Mouse (Mus musculus): ENCODE measurements around the gene Myh9. TPM values are rescaled to one million over a fixed set of nuclear protein-coding genes. Genes with fewer than 3 reads are reported as not detected.

Gene Myh9
- polyA plus RNA-seq, 1 experiment from 2014 or later: 77.1 TPM

GRCm38 (mm10) chr15:77807264-77807585 is 34.8 kb downstream of the Myh9 start:
- 69% methylated on average over 7 of the region's 7 CpGs for WGBS
- no peak overlapping the region for H3K9ac ChIP-seq (replicated peaks; ENCODE audit: low read depth, low read length)

GRCm38 (mm10) chr15:77806565-77807263 is 35.3 kb downstream of the Myh9 start:
- WGBS: 79% methylated on average over 13 of the region's 13 CpGs
- Histone ChIP-seq H3K4me1 (ENCODE audit: control insufficient read depth, insufficient read depth, low read length) (no peaks in the 10 kb centered on the region; the same call in 1 of the 2 replicates), H3K27me3 (ENCODE audit: control insufficient read depth, insufficient read depth, low read length) (no peaks in the 10 kb centered on the region), H3K27ac (ENCODE audit: low read length) (no peak overlapping the region), H3K9me3 (ENCODE audit: control insufficient read depth, low read depth, low read length) (no peaks in the 10 kb centered on the region), H3K4me3 (ENCODE audit: low read depth, low read length) (no peak overlapping the region), H3K36me3 (ENCODE audit: control insufficient read depth, insufficient read depth, low read length) (peaks cover 82% of the 10 kb centered on the region), H3K4me2 (replicated peaks; ENCODE audit: low read depth, low read length) (no peak overlapping the region), H3K9ac (replicated peaks; ENCODE audit: low read depth, low read length) (no peak overlapping the region)
- ATAC-seq (ENCODE audit: insufficient number of reproducible peaks, insufficient read depth, low FRiP score, low read depth): no peak

More at GRCm38 (mm10) chr15:77807264-77807585, 34.8 kb downstream of the Myh9 start:
- H3K4me1 ChIP-seq (ENCODE audit: control insufficient read depth, insufficient read depth, low read length): no peaks in the 10 kb centered on the region; the same call in 1 of the 2 replicates
- ATAC-seq (ENCODE audit: insufficient number of reproducible peaks, insufficient read depth, low FRiP score, low read depth): no peak
- no peaks in the 10 kb centered on the region for H3K9me3 ChIP-seq (ENCODE audit: control insufficient read depth, low read depth, low read length)
- no peak overlapping the region for H3K27ac ChIP-seq (ENCODE audit: low read length)
- H3K4me2 ChIP-seq (replicated peaks; ENCODE audit: low read depth, low read length): no peak overlapping the region
- no peak overlapping the region for H3K4me3 ChIP-seq (ENCODE audit: low read depth, low read length)
- H3K27me3 ChIP-seq (ENCODE audit: control insufficient read depth, insufficient read depth, low read length): no peaks in the 10 kb centered on the region
- H3K36me3 ChIP-seq (ENCODE audit: control insufficient read depth, insufficient read depth, low read length): peaks cover 82% of the 10 kb centered on the region

- no peaks in the 10 kb centered on the region for H3K9me3 ChIP-seq (ENCODE audit: control insufficient read depth, low read depth, low read length)
- no peak overlapping the region for H3K9ac ChIP-seq (replicated peaks; ENCODE audit: low read depth, low read length)
- no peak for ATAC-seq (ENCODE audit: insufficient number of reproducible peaks, insufficient read depth, low FRiP score, low read depth)
- no peak overlapping the region for H3K4me3 ChIP-seq (ENCODE audit: low read depth, low read length)
- H3K27me3 ChIP-seq (ENCODE audit: control insufficient read depth, insufficient read depth, low read length): no peaks in the 10 kb centered on the region
- peaks cover 6% of the 10 kb centered on the region for H3K4me1 ChIP-seq (ENCODE audit: control insufficient read depth, insufficient read depth, low read length)
- no peak overlapping the region; the same call in 1 of the 2 replicates for H3K27ac ChIP-seq (ENCODE audit: low read length)
- 91% methylated on average over 4 of the region's 4 CpGs for WGBS
- H3K36me3 ChIP-seq (ENCODE audit: control insufficient read depth, insufficient read depth, low read length): peaks cover 76% of the 10 kb centered on the region
- H3K4me2 ChIP-seq (replicated peaks; ENCODE audit: low read depth, low read length): no peak overlapping the region
Observed at GRCm38 (mm10) chr15:77805657-77806056, 36.3 kb downstream of the Myh9 start.

GRCm38 (mm10) chr15:77804949-77805348 is 37.0 kb downstream of the Myh9 start:
- Histone ChIP-seq H3K27ac (ENCODE audit: low read length) (no peak overlapping the region; the same call in 1 of the 2 replicates), H3K4me2 (replicated peaks; ENCODE audit: low read depth, low read length) (no peak overlapping the region), H3K36me3 (ENCODE audit: control insufficient read depth, insufficient read depth, low read length) (peaks cover 69% of the 10 kb centered on the region), H3K9ac (replicated peaks; ENCODE audit: low read depth, low read length) (no peak overlapping the region), H3K9me3 (ENCODE audit: control insufficient read depth, low read depth, low read length) (no peaks in the 10 kb centered on the region), H3K4me1 (ENCODE audit: control insufficient read depth, insufficient read depth, low read length) (peaks cover 13% of the 10 kb centered on the region), H3K4me3 (ENCODE audit: low read depth, low read length) (no peak overlapping the region), H3K27me3 (ENCODE audit: control insufficient read depth, insufficient read depth, low read length) (no peaks in the 10 kb centered on the region)
- 84% methylated on average over 9 of the region's 9 CpGs for WGBS
- no peak for ATAC-seq (ENCODE audit: insufficient number of reproducible peaks, insufficient read depth, low FRiP score, low read depth)

- ATAC-seq (ENCODE audit: insufficient number of reproducible peaks, insufficient read depth, low FRiP score, low read depth): no peak
- Histone ChIP-seq H3K9ac (replicated peaks; ENCODE audit: low read depth, low read length) (no peak overlapping the region), H3K27ac (ENCODE audit: low read length) (no peak overlapping the region), H3K27me3 (ENCODE audit: control insufficient read depth, insufficient read depth, low read length) (no peaks in the 10 kb centered on the region), H3K4me1 (ENCODE audit: control insufficient read depth, insufficient read depth, low read length) (peaks cover 18% of the 10 kb centered on the region), H3K9me3 (ENCODE audit: control insufficient read depth, low read depth, low read length) (no peaks in the 10 kb centered on the region), H3K4me3 (ENCODE audit: low read depth, low read length) (no peak overlapping the region), H3K4me2 (replicated peaks; ENCODE audit: low read depth, low read length) (no peak overlapping the region), H3K36me3 (ENCODE audit: control insufficient read depth, insufficient read depth, low read length) (peaks cover 69% of the 10 kb centered on the region)
- WGBS: 83% methylated on average over 6 of the region's 6 CpGs
Observed at GRCm38 (mm10) chr15:77804460-77804859, 37.5 kb downstream of the Myh9 start.

GRCm38 (mm10) chr15:77803747-77804146 is 38.2 kb downstream of the Myh9 start:
- Histone ChIP-seq H3K9me3 (ENCODE audit: control insufficient read depth, low read depth, low read length) (no peaks in the 10 kb centered on the region), H3K27ac (ENCODE audit: low read length) (no peak overlapping the region), H3K4me1 (ENCODE audit: control insufficient read depth, insufficient read depth, low read length) (peaks cover 25% of the 10 kb centered on the region), H3K9ac (replicated peaks; ENCODE audit: low read depth, low read length) (no peak overlapping the region), H3K4me3 (ENCODE audit: low read depth, low read length) (no peak overlapping the region), H3K4me2 (replicated peaks; ENCODE audit: low read depth, low read length) (no peak overlapping the region), H3K36me3 (ENCODE audit: control insufficient read depth, insufficient read depth, low read length) (peaks cover 63% of the 10 kb centered on the region), H3K27me3 (ENCODE audit: control insufficient read depth, insufficient read depth, low read length) (no peaks in the 10 kb centered on the region)
- ATAC-seq (ENCODE audit: insufficient number of reproducible peaks, insufficient read depth, low FRiP score, low read depth): no peak
- 58% methylated on average over 3 of the region's 3 CpGs for WGBS

- Histone ChIP-seq H3K4me1 (ENCODE audit: control insufficient read depth, insufficient read depth, low read length) (peaks cover 32% of the 10 kb centered on the region), H3K36me3 (ENCODE audit: control insufficient read depth, insufficient read depth, low read length) (peaks cover 59% of the 10 kb centered on the region)
Observed at GRCm38 (mm10) chr15:77802992-77803391, 39.0 kb downstream of the Myh9 start.

GRCm38 (mm10) chr15:77801188-77801587 is 40.8 kb downstream of the Myh9 start:
- ATAC-seq (ENCODE audit: insufficient number of reproducible peaks, insufficient read depth, low FRiP score, low read depth): no peak
- 52% methylated on average over 4 of the region's 4 CpGs for WGBS
- no peaks in the 10 kb centered on the region for H3K9me3 ChIP-seq (ENCODE audit: control insufficient read depth, low read depth, low read length)
- no peak overlapping the region for H3K9ac ChIP-seq (replicated peaks; ENCODE audit: low read depth, low read length)
- no peak overlapping the region for H3K4me2 ChIP-seq (replicated peaks; ENCODE audit: low read depth, low read length)
- H3K36me3 ChIP-seq (ENCODE audit: control insufficient read depth, insufficient read depth, low read length): peaks cover 56% of the 10 kb centered on the region
- H3K4me1 ChIP-seq (ENCODE audit: control insufficient read depth, insufficient read depth, low read length): peaks cover 44% of the 10 kb centered on the region
- peak overlapping the region; percentile 98 for H3K27ac ChIP-seq (ENCODE audit: low read length)
- no peaks in the 10 kb centered on the region for H3K27me3 ChIP-seq (ENCODE audit: control insufficient read depth, insufficient read depth, low read length)
- H3K4me3 ChIP-seq (ENCODE audit: low read depth, low read length): no peak overlapping the region

More at GRCm38 (mm10) chr15:77802992-77803391, 39.0 kb downstream of the Myh9 start:
- Histone ChIP-seq H3K9ac (replicated peaks; ENCODE audit: low read depth, low read length) (no peak overlapping the region), H3K4me3 (ENCODE audit: low read depth, low read length) (no peak overlapping the region), H3K27me3 (ENCODE audit: control insufficient read depth, insufficient read depth, low read length) (no peaks in the 10 kb centered on the region), H3K9me3 (ENCODE audit: control insufficient read depth, low read depth, low read length) (no peaks in the 10 kb centered on the region), H3K27ac (ENCODE audit: low read length) (no peak overlapping the region), H3K4me2 (replicated peaks; ENCODE audit: low read depth, low read length) (no peak overlapping the region)
- ATAC-seq (ENCODE audit: insufficient number of reproducible peaks, insufficient read depth, low FRiP score, low read depth): no peak
- WGBS: 82% methylated on average over 4 of the region's 4 CpGs

GRCm38 (mm10) chr15:77800511-77800910 is 41.5 kb downstream of the Myh9 start:
- peaks cover 55% of the 10 kb centered on the region for H3K36me3 ChIP-seq (ENCODE audit: control insufficient read depth, insufficient read depth, low read length)
- no peaks in the 10 kb centered on the region for H3K9me3 ChIP-seq (ENCODE audit: control insufficient read depth, low read depth, low read length)
- no peak overlapping the region for H3K9ac ChIP-seq (replicated peaks; ENCODE audit: low read depth, low read length)
- H3K4me2 ChIP-seq (replicated peaks; ENCODE audit: low read depth, low read length): no peak overlapping the region
- H3K4me1 ChIP-seq (ENCODE audit: control insufficient read depth, insufficient read depth, low read length): peaks cover 44% of the 10 kb centered on the region
- no peaks in the 10 kb centered on the region for H3K27me3 ChIP-seq (ENCODE audit: control insufficient read depth, insufficient read depth, low read length)
- peak overlapping the region; percentile 98 for H3K27ac ChIP-seq (ENCODE audit: low read length)
- no peak overlapping the region for H3K4me3 ChIP-seq (ENCODE audit: low read depth, low read length)
- no peak for ATAC-seq (ENCODE audit: insufficient number of reproducible peaks, insufficient read depth, low FRiP score, low read depth)
